Mouse (Mus musculus): ENCODE measurements at regions not wholly inside any gene's neighbourhood (a gene's known extent, or its start where the extent isn't known, plus 50 kb on each side); places are given as distances from the start of the nearest gene placed in this dataset.

DNA sequence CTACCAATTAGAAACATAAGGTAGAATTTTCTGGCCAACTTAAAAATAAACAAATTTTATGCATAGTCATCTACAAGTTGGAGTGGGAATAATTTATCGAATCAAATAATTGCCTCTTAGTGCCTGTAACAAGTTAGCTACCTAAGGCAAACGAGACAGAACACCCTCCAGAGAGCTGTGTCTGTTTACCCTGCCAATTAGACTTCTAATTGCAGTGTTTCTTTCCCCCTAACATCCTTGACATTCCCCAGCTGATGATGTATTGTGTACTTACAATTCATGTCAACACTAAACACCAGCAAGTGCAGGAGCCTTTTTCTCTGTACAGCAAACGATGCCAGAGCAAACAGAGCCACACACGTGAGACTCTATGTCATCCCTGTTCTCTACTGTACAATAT is 311.1 kb upstream of the Npsr1 start:
- Histone ChIP-seq H3K4me1 (ENCODE audit: control insufficient read depth, insufficient read depth, insufficient read length, low read length) (no peaks in the 10 kb centered on the region), H3K27ac (replicated peaks; ENCODE audit: low read depth, low read length) (no peak overlapping the region)

More for the DNA sequence above, 311.1 kb upstream of the Npsr1 start:
- no peak overlapping the region for H3K4me3 ChIP-seq (ENCODE audit: insufficient read depth, low read depth, low read length)

All from brown adipose tissue, adult 24 weeks (tissue).